Mouse (Mus musculus) liver, postnatal 0 days (tissue): Measurements from ENCODE around the gene Cyb561a3.

Experiments
- CTCF ChIP-seq: sonication (generic); IDR thresholded peaks from 2 replicates; pipeline ENCODE4 v1.5.1; 2016; ENCODE audit warnings: antibody characterized with exemption, low read depth
- EP300 ChIP-seq: IDR thresholded peaks from 2 replicates; pipeline ENCODE4 v1.6.1; 2016; ENCODE audit warnings: antibody characterized with exemption, low read depth, mild to moderate bottlenecking

DNA sequence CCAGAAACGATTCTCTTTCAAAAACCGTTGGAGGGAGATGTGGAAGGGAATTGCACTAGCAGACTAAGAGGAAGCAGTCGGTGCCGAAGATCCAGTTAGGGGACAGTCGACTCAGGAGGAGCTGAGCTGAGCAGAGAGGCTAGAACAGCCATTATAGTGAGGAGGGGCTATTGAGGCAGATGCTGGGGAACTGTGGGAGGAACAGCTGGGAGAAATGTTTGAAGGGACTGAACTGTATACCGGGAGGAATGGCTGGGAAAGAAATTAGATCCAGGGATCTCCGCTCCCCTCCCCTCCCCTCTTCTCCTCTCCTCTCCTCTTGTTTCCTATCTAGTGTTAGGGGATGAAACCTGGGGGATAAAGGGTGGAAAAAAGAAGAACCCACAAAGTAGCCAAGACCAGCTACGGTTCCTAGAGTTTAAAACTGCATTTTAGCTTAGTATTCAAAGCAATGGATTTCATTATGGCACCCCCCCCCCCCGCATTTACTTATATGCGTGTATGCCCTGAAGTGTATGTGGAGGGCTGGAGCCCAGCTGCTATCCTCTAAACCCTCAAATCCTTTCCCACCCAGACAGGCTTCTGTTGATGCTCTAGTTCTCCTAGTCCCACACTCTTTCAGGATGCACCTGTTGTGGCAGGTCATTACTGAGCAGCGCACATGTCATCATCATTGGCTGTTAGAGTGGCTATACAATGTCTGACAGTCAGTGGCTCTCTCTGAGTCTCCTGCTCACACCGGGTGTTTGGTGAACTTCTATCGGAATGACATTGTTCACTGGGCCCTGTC, 63.8 kb downstream of the Cyb561a3 start:
- TF ChIP-seq EP300 = no peak
- TF ChIP-seq CTCF = no peak
